Mouse (Mus musculus) brain, embryonic 18.5 days (tissue): Measurements from ENCODE around the gene Ndufv3.

Experiments used
- DNase-seq: peaks from one replicate; pipeline ENCODE4 v3.0.0-alpha.2; 2012; ENCODE audit warnings: low read depth, low spot score

The Ndufv3 gene

DNA sequence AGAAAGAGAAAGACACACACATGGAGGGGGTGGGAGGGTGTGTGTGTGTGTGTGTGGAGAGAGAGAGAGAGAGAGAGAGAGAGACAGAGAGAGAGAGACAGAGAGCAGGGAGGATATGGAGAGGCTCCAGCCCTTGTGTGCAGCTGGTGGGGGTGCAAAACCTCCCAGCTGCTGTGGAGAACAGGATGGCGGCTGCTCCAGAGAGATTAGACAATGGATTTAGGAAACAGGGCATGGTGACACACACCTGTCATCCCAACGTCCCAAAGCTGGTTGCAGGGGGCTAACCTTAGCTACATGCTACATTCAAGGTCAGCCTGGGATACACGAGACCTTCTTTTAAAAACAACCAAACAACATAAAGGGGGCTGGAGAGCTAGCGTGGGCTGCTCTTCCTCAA is 36.3 kb downstream of the Ndufv3 start:
- no peak for DNase-seq

DNA sequence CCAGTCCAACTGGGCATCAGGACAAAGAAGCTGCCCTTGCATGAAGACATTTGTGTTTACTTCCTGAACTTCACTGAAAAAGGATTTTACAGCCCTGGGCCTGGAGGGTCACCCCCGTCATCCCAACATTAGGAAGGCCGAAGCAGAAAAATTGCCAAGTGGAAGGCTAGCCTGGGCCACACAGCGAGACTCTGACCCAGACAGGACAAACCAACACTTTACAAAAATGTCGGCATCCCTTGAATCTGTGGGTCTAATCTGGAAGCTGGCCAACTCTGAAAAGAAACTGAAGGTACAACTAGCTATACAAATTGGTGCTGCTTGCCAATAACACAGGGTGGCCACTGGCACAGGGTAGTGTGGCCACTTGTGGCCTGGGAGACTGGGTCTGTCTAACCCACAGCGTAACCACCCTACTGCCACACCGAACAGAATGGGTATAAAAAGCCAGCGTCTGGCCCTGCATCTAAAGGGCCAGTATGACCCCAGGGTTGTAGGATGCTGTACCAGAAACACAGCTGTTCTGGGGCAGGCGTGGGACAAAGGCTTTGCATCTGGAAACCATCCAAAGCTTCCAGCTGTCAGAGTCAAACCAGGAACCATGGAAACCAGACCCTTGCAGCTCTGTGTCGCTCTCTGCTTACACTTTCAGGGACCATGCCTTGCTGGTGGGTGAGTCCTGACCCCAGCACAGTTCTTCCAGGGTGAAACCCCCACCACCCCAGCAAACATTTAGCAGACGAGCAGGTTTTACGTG is 37.4 kb downstream of the Ndufv3 start:
- DNase-seq = no peak

DNA sequence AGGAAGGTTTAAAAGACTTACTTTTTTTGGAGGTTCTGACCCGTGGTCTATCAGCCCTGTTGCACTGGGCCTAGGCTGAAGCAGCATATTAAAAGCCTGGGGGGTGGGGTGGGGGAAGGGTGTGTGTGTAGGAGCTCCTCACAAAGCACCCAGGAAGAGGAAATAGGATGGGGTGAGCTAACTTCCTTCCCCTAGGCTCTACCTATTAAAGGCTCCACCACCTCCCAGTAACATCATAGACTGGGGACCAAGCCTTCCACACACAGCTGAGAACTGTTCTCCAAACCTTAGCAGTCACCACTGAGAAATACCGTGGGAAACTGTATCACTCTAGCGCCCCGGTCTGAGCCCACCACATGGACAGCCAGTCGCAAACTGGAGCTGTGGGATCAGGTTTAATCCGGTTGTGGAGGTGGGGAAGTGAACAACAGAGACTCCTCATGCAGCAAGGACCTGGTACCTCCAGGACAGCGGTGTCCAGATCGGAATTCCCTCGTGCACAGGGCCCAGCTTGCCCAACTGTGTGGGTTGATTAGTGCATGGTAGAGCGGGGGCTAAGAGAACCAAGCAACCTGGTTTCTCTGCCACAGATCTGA is 38.1 kb downstream of the Ndufv3 start:
- no peak for DNase-seq

DNA sequence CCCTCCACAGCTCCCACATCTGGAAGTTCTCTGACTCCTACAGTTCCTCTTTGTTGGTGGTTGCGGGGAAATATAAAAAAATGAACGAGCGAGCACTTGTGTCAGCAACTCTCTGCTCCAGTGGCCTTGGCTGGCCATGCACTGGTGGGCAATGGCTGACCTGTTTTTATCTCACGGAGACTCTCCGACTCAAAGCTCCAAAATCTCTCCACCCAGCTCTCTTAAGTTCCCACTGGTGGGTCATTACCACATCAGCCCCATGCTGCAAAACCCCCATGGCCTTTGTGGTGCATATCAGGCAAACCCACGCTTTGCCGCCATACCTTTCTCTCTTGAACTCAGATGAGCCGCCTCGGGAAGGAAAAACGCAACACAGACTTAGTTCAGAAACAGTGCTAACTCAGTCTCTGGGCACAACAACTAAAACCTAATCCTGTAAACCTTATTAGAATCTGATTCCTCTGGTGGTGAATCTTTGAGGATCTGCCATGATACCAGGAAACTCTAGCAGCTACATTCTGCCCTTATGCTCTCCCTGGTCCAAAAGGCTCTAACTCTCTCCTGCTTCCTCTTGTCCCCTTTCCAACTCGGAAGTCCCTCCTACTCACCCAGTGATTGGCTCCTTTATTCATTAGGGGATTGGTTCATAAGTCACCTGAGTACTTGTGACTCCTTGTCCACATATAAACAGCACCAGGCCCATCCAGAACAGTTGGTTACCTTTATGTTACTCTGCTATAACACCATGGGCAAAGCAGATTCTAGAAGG is 39.3 kb downstream of the Ndufv3 start:
- DNase-seq = no peak

DNA sequence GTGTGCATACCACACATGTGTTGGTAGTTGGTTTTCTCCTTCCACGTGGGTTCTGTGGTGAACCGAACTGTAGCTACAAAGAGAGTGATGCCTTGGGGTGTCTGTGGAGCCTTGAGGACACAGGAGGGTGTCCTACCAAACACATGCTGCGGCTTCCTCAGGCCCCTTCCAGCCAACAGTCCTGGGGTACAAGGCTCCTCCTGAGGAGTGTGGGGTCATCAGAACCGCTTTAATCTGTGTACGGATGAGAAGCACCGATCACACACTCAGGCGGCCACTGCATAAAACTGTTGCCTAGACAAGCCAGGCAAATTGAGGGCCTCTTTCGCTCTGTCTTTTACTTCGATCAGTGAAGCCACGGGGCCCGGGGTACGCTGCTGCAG is 43.7 kb downstream of the Ndufv3 start:
- DNase-seq = no peak

DNA sequence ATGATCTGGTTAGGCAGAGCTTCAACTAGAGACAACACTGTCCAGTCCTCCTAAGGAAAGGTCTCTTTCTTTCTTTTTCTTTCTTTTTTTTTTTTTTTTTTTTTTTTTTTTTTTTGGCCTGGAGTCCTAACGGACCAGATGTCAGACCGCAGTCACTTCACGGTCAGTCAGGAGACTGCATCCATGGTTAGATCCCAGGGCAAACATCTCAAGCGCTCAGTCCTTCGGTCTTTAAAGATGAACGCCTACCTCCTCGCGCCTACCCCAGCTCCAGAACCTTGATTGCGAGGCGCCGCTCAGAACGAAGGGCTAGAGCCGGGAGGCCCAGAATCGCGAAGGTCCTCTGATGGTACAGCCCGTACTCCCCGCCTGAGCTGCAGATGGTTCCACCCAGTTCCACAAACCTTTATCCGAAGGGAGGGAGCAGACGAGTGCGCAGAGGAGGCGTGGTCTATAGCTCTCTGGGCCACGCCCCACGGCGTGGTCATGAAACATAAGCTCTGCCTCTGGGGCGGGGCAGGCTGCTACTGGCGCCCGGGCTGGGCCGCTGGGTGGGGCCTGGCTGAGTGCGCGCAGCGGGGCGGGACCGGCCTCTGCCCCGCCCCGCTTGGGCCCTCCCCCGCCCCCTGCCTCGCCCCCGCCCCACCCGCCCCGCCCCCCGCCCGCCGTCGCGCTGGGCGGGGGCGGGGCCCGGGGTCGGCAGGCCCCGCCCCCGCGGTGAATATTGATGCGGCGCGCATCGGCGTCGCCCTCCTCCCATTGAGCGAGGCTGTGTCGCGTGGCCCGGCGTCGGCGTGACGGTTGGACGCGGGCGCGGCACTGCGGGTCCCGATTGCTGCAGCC is 44.3 kb downstream of the Ndufv3 start, which contains the start of gene Pknox1:
Gene Pknox1 (plus strand): TSS at position 720 of the 843 bp plus-strand sequence.
- peak; percentile 99 for DNase-seq

DNA sequence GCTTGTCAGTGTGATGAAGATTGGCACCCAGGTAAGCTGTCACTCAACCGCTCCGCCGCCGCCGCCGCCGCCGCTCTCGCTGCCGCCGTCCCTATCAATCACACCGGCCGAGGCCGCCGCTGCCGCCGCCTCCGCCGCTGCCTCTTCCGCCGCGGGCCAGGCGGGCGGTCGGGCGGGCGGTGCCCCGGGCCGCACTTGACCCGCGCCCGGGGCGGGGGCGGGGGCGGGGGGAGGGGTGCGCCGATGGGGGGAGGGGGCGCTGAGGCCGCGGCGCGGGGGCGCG is 44.9 kb downstream of the Ndufv3 start:
- no peak for DNase-seq

DNA sequence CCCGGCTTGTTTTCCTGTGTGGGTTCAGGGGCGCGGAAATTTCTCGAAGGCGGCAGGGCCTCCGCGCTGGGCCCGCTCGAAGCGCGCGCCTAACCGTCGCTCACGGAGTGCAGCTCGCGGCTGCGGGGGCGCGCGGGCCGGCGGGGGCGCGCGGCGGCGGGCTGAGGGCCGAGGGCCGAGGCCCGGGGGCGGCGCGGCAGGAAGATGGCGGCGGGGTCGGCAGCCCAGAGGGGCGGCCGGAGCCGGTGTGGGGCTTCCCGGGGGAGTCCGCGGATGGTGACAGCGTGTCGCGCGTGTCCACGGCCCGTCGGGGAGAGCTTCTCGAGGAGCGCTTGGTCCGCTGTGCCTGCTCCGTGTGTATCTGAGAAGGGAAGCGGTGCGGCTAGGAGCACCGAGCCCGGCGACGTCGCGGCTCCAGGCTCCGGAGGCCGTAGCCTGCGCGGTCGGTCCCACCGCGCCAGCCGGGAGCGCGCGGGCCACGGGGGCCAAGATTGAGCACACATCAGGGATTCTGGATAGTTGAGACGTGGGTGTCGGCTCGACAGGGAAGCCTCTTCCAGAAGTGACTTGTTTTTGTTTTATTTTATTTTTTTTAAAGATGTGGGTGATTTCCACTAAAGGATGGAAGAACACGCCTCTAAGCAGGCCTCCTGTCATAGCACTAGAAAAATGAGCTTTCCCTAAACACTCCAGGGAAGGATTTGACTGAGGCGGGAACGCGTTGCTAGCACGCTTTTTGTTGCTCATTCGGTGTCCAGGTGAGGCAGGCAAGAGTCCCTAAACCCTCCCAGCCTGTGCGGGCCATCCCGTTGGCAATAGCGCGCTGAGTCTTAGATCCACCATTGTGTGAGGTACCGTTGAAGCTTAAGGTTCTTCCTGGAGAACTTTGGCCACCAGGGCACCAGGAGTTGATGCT is 45.5 kb downstream of the Ndufv3 start:
- DNase-seq = peak; percentile 54

DNA sequence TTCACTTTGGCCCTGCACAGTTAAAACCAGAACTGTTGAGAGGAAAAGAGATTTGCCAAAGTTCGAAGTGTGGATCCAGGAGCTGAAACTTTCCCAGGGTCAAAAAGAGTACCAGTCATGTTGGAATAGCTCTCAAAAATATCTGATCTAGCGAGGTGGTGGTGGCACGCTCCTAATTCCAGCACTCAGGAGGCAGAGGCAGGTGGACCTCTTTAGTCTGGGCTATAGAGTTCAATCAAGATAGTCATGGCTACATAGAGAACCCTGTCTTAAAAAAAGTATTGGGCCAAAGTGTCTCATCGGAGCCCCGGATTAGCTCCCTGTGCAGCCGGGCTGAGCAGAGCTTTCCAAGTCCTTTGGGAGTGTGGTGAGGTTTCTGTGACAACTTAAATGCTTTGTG is 46.4 kb downstream of the Ndufv3 start:
- DNase-seq = no peak

DNA sequence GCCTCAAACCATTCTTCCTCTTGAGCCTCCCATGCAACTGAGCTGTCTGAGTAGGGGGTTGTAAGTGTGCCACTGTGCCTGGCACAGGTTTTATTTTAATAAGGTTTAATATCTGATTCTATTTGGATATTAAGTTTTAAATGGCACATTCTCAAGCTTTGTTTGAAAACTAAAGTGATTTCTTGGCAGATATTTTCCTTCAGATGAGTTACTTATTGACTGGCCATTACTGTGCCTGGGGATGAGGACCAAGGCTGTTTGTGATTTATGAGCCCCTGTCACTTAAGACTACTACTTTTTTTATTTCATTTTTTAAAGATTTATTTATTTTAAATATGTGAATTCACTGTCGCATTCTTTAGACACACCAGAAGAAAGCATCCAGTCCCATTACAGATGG is 49.8 kb downstream of the Ndufv3 start:
- DNase-seq = no peak

DNA sequence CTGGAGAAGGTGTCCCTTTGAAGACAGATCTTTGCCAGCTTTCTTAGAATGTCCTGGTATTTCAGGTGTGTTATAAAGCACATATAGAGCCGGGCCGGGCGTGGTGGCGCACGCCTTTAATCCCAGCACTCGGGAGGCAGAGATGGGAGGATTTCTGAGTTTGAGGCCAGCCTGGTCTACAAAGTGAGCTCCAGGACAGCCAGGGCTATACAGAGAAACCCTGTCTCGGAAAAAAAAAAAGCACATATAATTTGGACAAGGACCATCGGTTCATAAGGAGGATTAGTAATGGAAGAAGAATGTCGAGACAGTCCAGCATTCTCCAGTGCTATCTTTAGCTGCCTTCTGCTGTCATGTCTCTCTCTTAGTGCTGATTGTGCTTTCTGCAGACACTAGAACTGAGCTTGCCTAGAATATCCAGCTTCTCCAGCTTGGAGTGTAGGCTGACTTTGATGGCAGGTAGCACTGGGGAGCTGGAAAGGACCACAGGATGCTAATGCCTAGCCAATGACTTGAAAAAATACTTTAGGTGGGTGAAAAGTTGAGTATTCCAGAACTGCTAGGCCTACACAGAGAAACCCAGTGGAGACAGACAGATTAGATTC is 50.5 kb downstream of the Ndufv3 start:
- no peak for DNase-seq

DNA sequence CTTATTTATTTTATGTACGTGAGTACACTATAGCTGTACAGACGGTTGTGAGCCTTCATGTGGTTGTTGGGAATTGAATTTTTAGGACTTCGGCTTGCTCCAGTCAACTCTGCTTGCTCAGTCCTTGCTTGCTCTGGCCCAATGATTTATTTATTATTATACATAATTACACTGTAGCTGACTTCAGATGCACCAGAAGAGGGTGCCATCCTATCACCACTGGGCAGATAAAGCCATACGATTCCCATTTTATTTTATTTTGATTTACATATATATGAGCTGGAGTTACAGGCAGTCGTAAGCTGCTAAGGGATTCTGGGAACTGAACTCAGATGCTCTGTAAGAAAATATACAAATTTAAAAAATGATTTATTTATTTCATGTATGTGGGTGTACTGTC is 51.8 kb downstream of the Ndufv3 start:
- DNase-seq = no peak

DNA sequence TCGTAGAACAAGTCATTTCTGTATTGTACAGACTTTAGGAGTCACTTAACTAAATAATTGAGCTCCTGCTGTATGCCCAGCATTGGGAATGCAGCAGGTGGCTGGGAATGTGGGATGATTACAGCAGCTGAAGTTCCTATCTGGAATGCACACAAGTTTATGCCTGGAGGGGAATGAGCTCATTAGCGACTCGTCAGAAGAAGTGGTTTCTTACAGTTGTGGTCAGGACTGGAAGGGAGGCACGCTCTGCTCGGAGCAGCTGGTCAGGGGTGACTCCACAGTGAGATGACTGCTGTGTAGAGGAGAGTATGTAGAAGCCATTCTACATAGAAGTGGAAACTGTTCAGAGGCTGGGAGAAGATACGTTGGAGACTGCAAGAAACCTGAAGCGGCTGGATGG is 54.7 kb downstream of the Ndufv3 start:
- no peak for DNase-seq

DNA sequence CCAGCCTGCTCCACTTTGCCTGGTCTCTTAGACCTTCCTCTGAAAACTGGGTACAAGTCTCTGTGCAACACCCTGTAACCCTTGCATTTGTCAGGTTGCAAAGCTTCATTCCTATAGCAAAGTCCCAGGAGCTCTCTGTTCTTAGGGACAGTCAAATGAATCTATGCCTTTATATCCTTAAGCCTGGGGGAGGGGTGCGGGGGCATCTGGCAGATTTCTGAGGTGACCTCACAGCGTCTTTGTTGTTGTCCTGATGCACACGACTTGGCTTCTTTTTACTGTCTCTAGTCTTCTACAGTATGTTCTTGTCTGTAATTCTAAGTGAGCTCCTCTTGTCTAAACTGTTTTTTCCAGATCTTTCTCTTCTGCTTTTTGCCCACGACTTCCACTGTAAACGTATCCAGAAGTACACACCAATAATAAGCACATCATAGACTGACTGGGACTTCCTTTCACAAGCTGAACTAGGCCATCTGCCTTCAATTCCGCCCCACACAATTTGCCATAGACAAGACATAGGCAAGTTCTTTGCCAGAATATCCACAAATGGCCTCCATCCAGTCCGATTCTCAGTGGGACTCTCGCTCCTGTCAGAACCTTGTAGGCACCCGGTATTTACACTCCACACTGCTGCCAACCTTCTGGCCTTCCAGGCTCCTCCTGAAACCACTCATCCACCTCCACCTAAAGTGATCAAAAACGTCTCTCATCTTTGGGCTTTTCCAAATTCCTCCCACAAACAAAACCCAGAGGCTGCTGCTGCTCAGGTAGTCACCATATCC is 56.7 kb downstream of the Ndufv3 start:
- DNase-seq = no peak

DNA sequence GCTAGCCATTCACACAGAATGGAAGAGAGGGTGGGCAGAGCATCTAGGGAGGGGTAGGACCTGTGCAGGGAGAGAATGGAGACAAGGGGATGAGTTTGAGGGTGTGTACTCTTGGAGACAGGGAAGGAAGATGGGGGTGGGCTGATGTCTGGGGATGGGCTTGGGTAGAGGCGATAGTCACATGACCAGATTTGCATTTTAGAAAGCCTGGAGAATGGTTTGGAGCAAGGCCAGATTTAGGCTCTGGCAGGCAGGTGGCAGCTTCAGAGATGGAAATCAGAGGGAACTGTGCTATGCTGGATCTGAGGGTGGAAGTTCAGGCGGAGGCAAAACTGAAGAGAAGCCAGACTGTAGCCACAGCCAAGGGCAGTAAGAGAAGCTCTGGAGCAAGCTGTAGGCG is 60.4 kb downstream of the Ndufv3 start:
- peak; percentile 46 for DNase-seq
